Mouse (Mus musculus) intestine, embryonic 14.5 days (tissue): ENCODE results near the gene Ankmy2. TPM values are rescaled to one million over a fixed set of nuclear protein-coding genes. Genes with fewer than 3 reads are reported as not detected.
A peak's percentile ranks its signal among the peaks of the same experiment; 100 is the strongest.

Experiments used
- ATAC-seq: fragments of 200-750 bp; cut with Nextera tagmentation; replicated peaks from 2 replicates; pipeline ENCODE4 v1.8.0; 2017; ENCODE audit warnings: low read depth, moderate number of reproducible peaks, moderate TSS enrichment, moderate library complexity; ENCODE audit not compliant: low FRiP score, low TSS enrichment
- DNase-seq: peaks from one replicate; pipeline ENCODE4 v3.0.0-alpha.2; 2018; ENCODE audit warnings: low spot score
- H3K27ac ChIP-seq: fragments of 300-500 bp; sonication (generic); 2 replicates; pipeline ENCODE4 v1.5.1; 2014; ENCODE audit warnings: low read depth, mild to moderate bottlenecking, control low read depth
- H3K27me3 ChIP-seq: fragments of 300-500 bp; sonication (generic); replicated peaks from 2 replicates; pipeline ENCODE4 v1.6.1; 2014; ENCODE audit warnings: low read length, control low read depth; ENCODE audit not compliant: control insufficient read depth, insufficient read depth
- H3K36me3 ChIP-seq: fragments of 300-500 bp; sonication (generic); 2 replicates; pipeline ENCODE4 v1.6.1; 2014; ENCODE audit warnings: low read length, control low read depth; ENCODE audit not compliant: control insufficient read depth, insufficient read depth
- H3K4me1 ChIP-seq: fragments of 300-500 bp; sonication (generic); replicated peaks from 2 replicates; pipeline ENCODE4 v1.6.1; 2014; ENCODE audit warnings: low read length, control low read depth, mixed read lengths; ENCODE audit not compliant: control insufficient read depth, insufficient read depth
- H3K4me2 ChIP-seq: fragments of 300-500 bp; sonication (generic); 2 replicates; pipeline ENCODE4 v1.6.1; 2014; ENCODE audit warnings: low read length
- H3K4me3 ChIP-seq: fragments of 300-500 bp; sonication (generic); 2 replicates; pipeline ENCODE4 v1.5.1; 2014; ENCODE audit warnings: low read depth, low read length, control low read depth, mixed read lengths
- H3K9ac ChIP-seq: fragments of 300-500 bp; sonication (generic); 2 replicates; pipeline ENCODE4 v1.6.1; 2014; ENCODE audit warnings: mild to moderate bottlenecking, low read length
- H3K9me3 ChIP-seq: fragments of 300-500 bp; sonication (generic); 2 replicates; pipeline ENCODE4 v1.6.1; 2016; ENCODE audit warnings: low read length, control low read depth; ENCODE audit not compliant: control insufficient read depth
- WGBS: fragments of 180-500 bp; shearing (Covaris S2); extraction: QIAGEN DNeasy Blood & Tissue Kit; methylation state at CpG from one replicate; pipeline ENCODE4 v1.1.7; 2014; 5-methylcytosine and 5-hydroxymethylcytosine counted together
- polyA plus RNA-seq: library from polyadenylated mRNA; unstranded; fragments of >200 nt; fragmentation: Nextera tagmentation; extraction: Ambion mirVana; gene quantifications from 2 replicates; pipeline ENCODE4 v1.2.1, GENCODE M21; 2014

The Ankmy2 gene
- polyA plus RNA-seq, 1 experiment from 2014 or later: 38.8 TPM

- H3K4me3 ChIP-seq: no peak overlapping the region
- H3K27ac ChIP-seq: no peak overlapping the region
- DNase-seq: no peak
- no peaks in the 10 kb centered on the region for H3K36me3 ChIP-seq
- ATAC-seq: no peak
- no peaks in the 10 kb centered on the region for H3K27me3 ChIP-seq
- H3K4me1 ChIP-seq: peaks cover 5% of the 10 kb centered on the region; the same call in 1 of the 2 replicates
- no peak overlapping the region for H3K9ac ChIP-seq
- H3K4me2 ChIP-seq: peak overlapping the region; percentile 33; the same call in 1 of the 2 replicates
- no peaks in the 10 kb centered on the region for H3K9me3 ChIP-seq
- 60% methylated on average over 19 of the region's 19 CpGs for WGBS
Measured at GRCm38 (mm10) chr12:36208456-36208855, 51.5 kb downstream of the Ankmy2 start.

GRCm38 (mm10) chr12:36210096-36210495 lies 53.2 kb downstream of the Ankmy2 start:
- ATAC-seq: no peak
- H3K27ac ChIP-seq: no peak overlapping the region
- no peaks in the 10 kb centered on the region for H3K36me3 ChIP-seq
- H3K4me2 ChIP-seq: no peak overlapping the region
- peaks cover 5% of the 10 kb centered on the region; the same call in 1 of the 2 replicates for H3K4me1 ChIP-seq
- 65% methylated on average over 4 of the region's 4 CpGs for WGBS
- DNase-seq: no peak
- no peak overlapping the region for H3K9ac ChIP-seq
- no peaks in the 10 kb centered on the region for H3K9me3 ChIP-seq
- no peaks in the 10 kb centered on the region for H3K27me3 ChIP-seq
- H3K4me3 ChIP-seq: no peak overlapping the region

DNA sequence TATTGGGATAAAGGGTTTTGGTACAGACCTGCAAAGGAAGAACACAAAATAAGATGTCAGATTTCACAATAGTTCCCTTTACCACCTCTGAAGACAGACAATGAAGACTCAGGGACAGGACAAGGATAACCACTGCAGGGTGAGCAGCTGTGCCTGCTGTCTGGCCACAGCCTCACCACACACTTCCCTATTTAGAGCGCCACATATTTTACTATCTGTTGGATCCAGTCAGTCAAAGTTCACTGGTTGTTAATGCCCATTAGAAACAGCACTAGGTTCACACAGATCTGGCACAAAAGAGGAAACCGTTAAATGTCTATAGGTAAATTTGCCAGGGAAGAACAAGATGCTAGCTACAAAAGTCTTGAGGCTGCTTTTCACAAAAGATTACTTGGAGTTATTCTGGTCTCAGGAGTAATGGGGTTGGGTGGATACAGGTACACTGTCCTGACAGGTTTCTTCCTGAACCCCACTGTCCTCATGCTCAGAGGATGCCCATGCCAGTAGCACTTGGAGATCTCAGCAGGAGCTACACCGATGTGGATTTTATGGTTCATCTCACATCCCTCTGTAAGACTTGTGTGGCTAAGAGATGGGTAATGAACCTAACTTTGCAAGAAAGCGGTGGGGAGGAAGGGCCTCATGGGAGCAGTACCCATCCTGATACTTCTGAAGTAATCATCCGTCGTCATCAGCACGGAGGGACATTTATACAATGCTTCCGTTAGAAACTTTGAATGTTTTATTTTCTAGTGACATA lies 57.7 kb downstream of the Ankmy2 start:
- Histone ChIP-seq H3K9me3 (no peaks in the 10 kb centered on the region), H3K4me1 (peaks cover 12% of the 10 kb centered on the region; the same call in 1 of the 2 replicates), H3K9ac (no peak overlapping the region), H3K36me3 (no peaks in the 10 kb centered on the region), H3K27ac (no peak overlapping the region), H3K27me3 (no peaks in the 10 kb centered on the region), H3K4me2 (no peak overlapping the region), H3K4me3 (no peak overlapping the region)
- ATAC-seq: no peak; the same call in 1 of the 2 replicates
- 52% methylated on average over 8 of the region's 8 CpGs for WGBS
- DNase-seq: no peak

- H3K9ac ChIP-seq: no peak overlapping the region
- H3K9me3 ChIP-seq: no peaks in the 10 kb centered on the region
- no peaks in the 10 kb centered on the region for H3K36me3 ChIP-seq
- H3K4me1 ChIP-seq: peaks cover 12% of the 10 kb centered on the region; the same call in 1 of the 2 replicates
- ATAC-seq (no peak), DNase-seq (no peak)
- H3K27me3 ChIP-seq: no peaks in the 10 kb centered on the region
- no peak overlapping the region for H3K27ac ChIP-seq
- no peak overlapping the region for H3K4me2 ChIP-seq
- H3K4me3 ChIP-seq: no peak overlapping the region
- WGBS: 0% methylated on average over 1 of the region's 1 CpGs
Measured at GRCm38 (mm10) chr12:36215149-36215480, 58.2 kb downstream of the Ankmy2 start.

DNA sequence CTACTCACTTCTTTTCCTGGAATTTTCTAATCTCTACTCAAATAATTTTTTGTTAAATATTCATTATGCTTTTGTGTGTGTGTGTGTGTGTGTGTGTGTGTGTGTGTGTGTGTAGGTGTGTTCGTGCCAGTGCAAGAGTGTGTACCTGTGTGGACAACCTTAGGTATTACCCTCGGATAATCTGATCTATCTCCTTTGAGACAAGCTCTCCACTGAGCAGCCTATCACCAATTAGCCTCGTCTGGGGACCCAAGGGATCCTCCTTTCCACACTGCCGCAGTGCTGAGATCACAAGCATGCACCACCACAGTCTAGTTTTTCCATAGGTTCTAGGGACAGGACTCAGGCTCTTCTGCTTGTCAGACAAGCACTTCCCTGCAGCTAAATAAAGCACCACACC lies 59.3 kb downstream of the Ankmy2 start:
- Histone ChIP-seq H3K9me3 (no peaks in the 10 kb centered on the region), H3K4me1 (peaks cover 12% of the 10 kb centered on the region; the same call in 1 of the 2 replicates), H3K27ac (no peak overlapping the region), H3K27me3 (no peaks in the 10 kb centered on the region), H3K4me2 (no peak overlapping the region; the same call in 1 of the 2 replicates), H3K4me3 (no peak overlapping the region), H3K9ac (no peak overlapping the region), H3K36me3 (no peaks in the 10 kb centered on the region)
- whole genome bisulfite sequencing: 74% methylated on average over 4 of the region's 4 CpGs
- no peak for ATAC-seq
- no peak for DNase-seq

DNA sequence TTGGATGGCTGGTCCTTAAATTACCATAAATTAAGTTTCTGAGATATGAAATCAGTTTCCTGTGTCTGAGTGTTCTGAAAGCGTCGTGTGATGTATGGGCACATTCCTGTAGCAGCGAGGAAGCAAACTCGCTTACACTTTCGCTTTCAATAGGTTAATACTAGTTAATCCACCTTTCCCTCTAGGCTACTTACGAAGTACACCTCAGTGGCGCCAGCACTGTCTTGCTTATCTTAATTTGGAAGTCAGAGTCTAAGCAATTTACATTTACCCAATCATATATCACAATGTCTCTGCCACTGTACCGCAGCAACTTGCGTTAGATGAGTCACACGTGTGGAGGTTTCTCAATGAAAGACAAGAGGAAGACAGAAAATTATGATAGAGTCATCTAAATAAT lies 60.0 kb downstream of the Ankmy2 start:
- Histone ChIP-seq H3K9ac (no peak overlapping the region), H3K4me3 (no peak overlapping the region), H3K9me3 (no peaks in the 10 kb centered on the region), H3K36me3 (no peaks in the 10 kb centered on the region), H3K4me1 (peaks cover 12% of the 10 kb centered on the region; the same call in 1 of the 2 replicates), H3K27me3 (no peaks in the 10 kb centered on the region), H3K4me2 (peak overlapping the region; percentile 25; the same call in 1 of the 2 replicates), H3K27ac (no peak overlapping the region)
- ATAC-seq (no peak), DNase-seq (no peak)
- 42% methylated on average over 10 of the region's 10 CpGs for WGBS

DNA sequence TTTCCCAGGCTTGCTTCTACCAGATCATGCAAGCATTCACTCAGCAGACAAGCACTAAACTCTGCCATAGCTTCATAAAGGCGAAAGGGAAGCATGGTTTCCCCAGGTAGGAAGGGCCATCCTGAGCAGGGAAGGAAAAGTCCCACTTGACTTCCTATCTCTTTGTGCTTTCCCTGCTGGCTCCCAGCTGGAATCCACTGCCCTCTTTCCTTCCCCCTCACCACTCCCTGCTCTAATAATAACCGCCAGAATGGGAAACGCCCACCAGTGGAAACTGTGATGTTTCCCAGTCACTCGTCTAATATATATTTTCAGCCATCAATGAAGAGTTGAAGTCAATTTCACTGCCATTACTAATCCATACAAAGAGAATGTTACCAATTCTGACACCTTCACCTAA lies 67.5 kb downstream of the Ankmy2 start:
- no peaks in the 10 kb centered on the region for H3K4me1 ChIP-seq
- no peaks in the 10 kb centered on the region for H3K9me3 ChIP-seq
- no peaks in the 10 kb centered on the region for H3K36me3 ChIP-seq
- H3K27ac ChIP-seq: no peak overlapping the region
- H3K27me3 ChIP-seq: no peaks in the 10 kb centered on the region
- H3K4me3 ChIP-seq: no peak overlapping the region
- 58% methylated on average over 4 of the region's 4 CpGs for WGBS
- DNase-seq (no peak), ATAC-seq (no peak)
- no peak overlapping the region for H3K9ac ChIP-seq
- H3K4me2 ChIP-seq: no peak overlapping the region

GRCm38 (mm10) chr12:36231386-36231785 lies 74.5 kb downstream of the Ankmy2 start:
- no peak overlapping the region for H3K4me3 ChIP-seq
- 77% methylated on average over 2 of the region's 2 CpGs for WGBS
- H3K27ac ChIP-seq: no peak overlapping the region
- ATAC-seq (no peak), DNase-seq (no peak)
- H3K27me3 ChIP-seq: no peaks in the 10 kb centered on the region
- no peaks in the 10 kb centered on the region for H3K4me1 ChIP-seq
- no peak overlapping the region for H3K9ac ChIP-seq
- H3K36me3 ChIP-seq: no peaks in the 10 kb centered on the region
- no peak overlapping the region for H3K4me2 ChIP-seq
- H3K9me3 ChIP-seq: 0 out of 2 replicates have a peak, but pooled peaks cover 4% of the 10 kb centered on the region

GRCm38 (mm10) chr12:36241171-36241570 lies 84.3 kb downstream of the Ankmy2 start:
- no peak for DNase-seq
- Histone ChIP-seq H3K4me2 (no peak overlapping the region), H3K27me3 (no peaks in the 10 kb centered on the region), H3K9ac (no peak overlapping the region), H3K4me3 (no peak overlapping the region), H3K9me3 (no peaks in the 10 kb centered on the region), H3K27ac (no peak overlapping the region), H3K4me1 (no peaks in the 10 kb centered on the region), H3K36me3 (no peaks in the 10 kb centered on the region)
- WGBS: 84% methylated on average over 3 of the region's 3 CpGs
- ATAC-seq: no peak
